Mouse (Mus musculus) olfactory bulb, adult 2 months (tissue): ENCODE data around the gene Mast4.

Experiments used
- CTCF ChIP-seq: fragments of 200-500 bp; IDR thresholded peaks from 2 replicates; pipeline ENCODE4 v1.5.1; 2012; ENCODE audit warnings: low read depth, mild to moderate bottlenecking, low read length, moderate library complexity; ENCODE audit not compliant: insufficient read depth
- POLR2A ChIP-seq: fragments of 200-500 bp; IDR thresholded peaks from 2 replicates; pipeline ENCODE4 v1.6.1; 2012; ENCODE audit warnings: mild to moderate bottlenecking, low read depth, low read length, moderate library complexity; ENCODE audit not compliant: insufficient read depth

DNA sequence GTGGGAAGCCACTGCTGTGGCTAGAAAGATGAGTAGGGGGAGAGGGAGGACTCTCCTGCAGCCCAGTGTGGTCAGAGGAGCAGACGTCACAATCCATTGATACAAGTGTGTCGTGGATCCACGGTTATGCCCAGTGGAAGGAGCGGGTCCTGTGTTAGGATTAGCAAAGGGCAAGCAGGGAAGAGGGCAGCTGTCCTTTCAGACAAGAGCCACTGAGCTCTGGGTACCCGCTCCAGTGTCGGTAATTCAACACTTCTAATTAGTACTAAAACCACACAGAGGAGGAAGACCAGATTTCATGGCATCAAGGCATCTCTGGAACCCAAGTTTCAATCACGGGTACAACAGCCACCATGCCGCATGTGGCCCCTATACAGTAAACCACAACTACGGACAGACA lies 14.4 kb downstream of the Mast4 start:
- TF ChIP-seq POLR2A (no peak), CTCF (no peak)
